Mouse (Mus musculus) 3T3-L1 (cell line): Measurements from ENCODE around the gene Yif1a.

ENCODE experiments used
- DNase-seq: peaks from one replicate; pipeline ENCODE4 v3.0.0-alpha.2; 2015; ENCODE audit warnings: low read depth, low spot score

The Yif1a gene

GRCm38 (mm10) chr19:5060365-5061330 is 27.7 kb upstream of the Yif1a start:
- DNase-seq: peak; percentile 63

GRCm38 (mm10) chr19:5062041-5062440 is 26.3 kb upstream of the Yif1a start:
- peak; percentile 91 for DNase-seq

- DNase-seq: peak; percentile 90
Measured at GRCm38 (mm10) chr19:5062446-5062845, 25.9 kb upstream of the Yif1a start.

- DNase-seq: peak; percentile 91
Measured at GRCm38 (mm10) chr19:5065104-5065503, 23.2 kb upstream of the Yif1a start.

GRCm38 (mm10) chr19:5067040-5067799 is 21.1 kb upstream of the Yif1a start:
- peak; percentile 81 for DNase-seq

GRCm38 (mm10) chr19:5067867-5068569 is 20.3 kb upstream of the Yif1a start, which contains the start of gene Cd248:
Gene Cd248, plus strand, starts transcription at chr19:5068078.
- DNase-seq: peak; percentile 79

GRCm38 (mm10) chr19:5068570-5069234 is 19.6 kb upstream of the Yif1a start:
- peak; percentile 58 for DNase-seq

- no peak for DNase-seq
Measured at GRCm38 (mm10) chr19:5069486-5069885, 18.9 kb upstream of the Yif1a start.

- no peak for DNase-seq
Measured at GRCm38 (mm10) chr19:5069978-5070377, 18.4 kb upstream of the Yif1a start.

- no peak for DNase-seq
Measured at GRCm38 (mm10) chr19:5071077-5071476, 17.3 kb upstream of the Yif1a start.

- DNase-seq: peak; percentile 99
Measured at GRCm38 (mm10) chr19:5071545-5072369, 16.6 kb upstream of the Yif1a start.

GRCm38 (mm10) chr19:5072389-5073019 is 15.8 kb upstream of the Yif1a start:
- peak; percentile 98 for DNase-seq

- DNase-seq: peak; percentile 92
Measured at GRCm38 (mm10) chr19:5073028-5073427, 15.3 kb upstream of the Yif1a start.

GRCm38 (mm10) chr19:5073518-5073917 is 14.8 kb upstream of the Yif1a start:
- no peak for DNase-seq

- peak; percentile 68 for DNase-seq
Measured at GRCm38 (mm10) chr19:5079279-5079678, 9.1 kb upstream of the Yif1a start.

GRCm38 (mm10) chr19:5082005-5082404 is 6.3 kb upstream of the Yif1a start:
- DNase-seq: no peak

- no peak for DNase-seq
Measured at GRCm38 (mm10) chr19:5082596-5082995, 5.7 kb upstream of the Yif1a start.

GRCm38 (mm10) chr19:5083961-5084833 is 4.1 kb upstream of the Yif1a start:
- DNase-seq: no peak

GRCm38 (mm10) chr19:5084834-5085144 is 3.5 kb upstream of the Yif1a start:
- no peak for DNase-seq
